Mouse (Mus musculus) small intestine, adult 2 months (tissue): ENCODE measurements around the gene Apela.
"Not testable (repeated sequence)": the region's sequence is repeated elsewhere in the genome, so short reads cannot be mapped to it uniquely, and the experiment has no call there.

ENCODE experiments used
- CTCF ChIP-seq: fragments of 200-500 bp; IDR thresholded peaks from 2 replicates; pipeline ENCODE4 v1.5.1; 2012; ENCODE audit warnings: low read depth, mild to moderate bottlenecking, control low read depth, inconsistent platforms, low read length, moderate library complexity, mixed read lengths; ENCODE audit not compliant: insufficient replicate concordance, insufficient read length; ENCODE audit errors: extremely low read depth
- POLR2A ChIP-seq: fragments of 200-500 bp; IDR thresholded peaks from 2 replicates; pipeline ENCODE4 v1.6.1; 2012; ENCODE audit warnings: low read depth, mild to moderate bottlenecking, control low read depth, inconsistent platforms, low read length, moderate library complexity

DNA sequence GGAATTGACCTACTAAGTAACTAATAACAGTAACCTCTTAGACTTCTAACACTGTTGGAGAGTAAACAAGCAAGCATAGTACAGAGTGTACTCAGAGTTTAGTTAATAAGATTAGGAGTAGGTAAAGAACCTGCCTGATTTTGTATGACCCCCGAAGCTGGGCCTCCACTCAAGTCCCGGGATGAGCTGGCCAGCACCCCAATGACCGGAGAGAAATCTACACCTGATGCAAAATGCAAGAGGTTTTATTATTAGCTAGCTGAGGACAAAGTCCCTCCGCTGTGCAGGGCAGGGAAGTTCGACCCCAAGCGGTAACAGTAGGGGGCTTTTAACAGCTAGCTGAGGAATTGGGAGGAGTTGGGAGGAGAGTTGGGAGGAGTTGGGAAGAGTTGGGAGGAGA lies 29.5 kb downstream of the Apela start:
- TF ChIP-seq CTCF, POLR2A: not testable (repeated sequence)
